Mouse (Mus musculus) liver, postnatal 0 days (tissue): ENCODE results near the gene Pla2g4b.

ENCODE experiments used
- CTCF ChIP-seq: sonication (generic); IDR thresholded peaks from 2 replicates; pipeline ENCODE4 v1.5.1; 2016; ENCODE audit warnings: antibody characterized with exemption, low read depth
- EP300 ChIP-seq: IDR thresholded peaks from 2 replicates; pipeline ENCODE4 v1.6.1; 2016; ENCODE audit warnings: antibody characterized with exemption, low read depth, mild to moderate bottlenecking

GRCm38 (mm10) chr2:120030380-120030779, 2.8 kb upstream of the Pla2g4b start:
- TF ChIP-seq CTCF (no peak), EP300 (no peak)
